Mouse (Mus musculus) forebrain, embryonic 12.5 days (tissue): ENCODE data around the gene Wdr19. TPM values are rescaled to one million over a fixed set of nuclear protein-coding genes. Genes with fewer than 3 reads are reported as not detected.

Experiments used
- ATAC-seq: fragments of 200-750 bp; cut with Nextera tagmentation; 2 replicates; pipeline ENCODE4 v1.8.0; 2017; ENCODE audit warnings: moderate TSS enrichment; ENCODE audit not compliant: low FRiP score
- H3K27ac ChIP-seq: fragments of 300-500 bp; sonication (generic); 2 replicates; pipeline ENCODE4 v1.5.1; 2016; ENCODE audit warnings: mild to moderate bottlenecking
- H3K27me3 ChIP-seq: fragments of 300-500 bp; sonication (generic); 2 replicates; pipeline ENCODE4 v1.6.1; 2016; ENCODE audit warnings: mild to moderate bottlenecking
- H3K36me3 ChIP-seq: fragments of 300-500 bp; sonication (generic); replicated peaks from 2 replicates; pipeline ENCODE4 v1.6.1; 2016; ENCODE audit warnings: mild to moderate bottlenecking
- H3K4me1 ChIP-seq: fragments of 300-500 bp; sonication (generic); 2 replicates; pipeline ENCODE4 v1.6.1; 2016
- H3K4me2 ChIP-seq: fragments of 300-500 bp; sonication (generic); 2 replicates; pipeline ENCODE4 v1.6.1; 2016; ENCODE audit warnings: mild to moderate bottlenecking, moderate library complexity
- H3K4me3 ChIP-seq: fragments of 300-500 bp; sonication (generic); replicated peaks from 2 replicates; pipeline ENCODE4 v1.5.1; 2016; ENCODE audit warnings: mild to moderate bottlenecking
- H3K9ac ChIP-seq: fragments of 300-500 bp; sonication (generic); 2 replicates; pipeline ENCODE4 v1.6.1; 2016; ENCODE audit warnings: mild to moderate bottlenecking
- H3K9me3 ChIP-seq: fragments of 300-500 bp; sonication (generic); 2 replicates; pipeline ENCODE4 v1.6.1; 2016
- WGBS: fragments of 180-500 bp; shearing (Covaris S2); methylation state at CpG from one replicate; pipeline ENCODE4 v1.1.7; 2016; 5-methylcytosine and 5-hydroxymethylcytosine counted together
- polyA plus RNA-seq: library from polyadenylated mRNA; unstranded; fragments of >200 nt; fragmentation: Nextera tagmentation; extraction: Ambion mirVana; gene quantifications from 2 replicates; pipeline ENCODE4 v1.2.1, GENCODE M21; 2016

Wdr19 gene
- polyA plus RNA-seq, 1 experiment from 2014 or later: 14.8 TPM

DNA sequence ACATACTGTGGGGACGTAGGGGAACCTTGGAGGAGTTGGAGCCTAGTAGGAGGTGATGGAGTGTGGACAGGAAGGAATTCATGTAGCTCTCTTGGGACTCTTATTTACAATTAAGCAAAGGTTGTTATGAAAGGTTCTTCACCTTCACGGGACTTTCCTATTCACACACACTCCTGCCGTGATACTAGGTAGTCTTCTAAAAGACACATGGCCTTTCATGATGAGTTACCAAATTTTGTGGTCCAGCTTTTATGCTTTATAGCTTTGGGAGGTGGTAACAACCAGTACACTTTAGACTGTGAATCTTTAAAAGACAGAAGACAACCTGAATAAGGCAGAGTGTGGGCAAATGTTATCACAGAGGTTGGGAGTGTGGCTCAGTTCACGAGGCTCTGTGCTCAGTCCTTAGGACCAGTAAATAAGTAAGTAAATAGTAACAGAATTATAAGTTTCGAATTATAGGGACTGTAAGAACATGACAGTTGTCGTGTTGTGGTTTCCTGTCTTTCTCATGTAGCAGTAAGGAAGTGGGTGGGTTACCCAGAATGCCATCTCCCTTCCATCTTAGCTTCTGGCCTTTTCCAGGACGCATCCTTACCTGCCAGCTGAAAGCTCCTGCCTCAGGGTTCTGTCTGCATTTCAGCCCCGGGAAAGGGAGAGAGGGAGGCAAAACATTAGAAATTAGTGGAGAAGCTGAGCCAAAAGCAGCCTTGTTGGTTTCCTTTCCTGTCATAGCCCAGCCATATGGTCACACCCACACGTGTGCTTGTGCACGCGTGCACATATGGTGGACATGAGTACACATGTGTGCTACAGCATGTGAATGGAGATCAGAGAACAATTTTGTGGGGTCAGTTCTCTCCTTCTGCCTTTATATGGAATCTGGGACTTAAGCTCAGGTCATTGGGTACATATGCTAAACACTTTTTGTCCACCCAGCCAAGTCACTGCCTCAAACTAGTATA lies 18.1 kb downstream of the Wdr19 start:
- no peak for ATAC-seq
- no peaks in the 10 kb centered on the region for H3K9me3 ChIP-seq
- WGBS: 91% methylated on average over 11 of the region's 11 CpGs
- H3K4me2 ChIP-seq: no peak overlapping the region
- H3K27ac ChIP-seq: no peak overlapping the region
- H3K4me1 ChIP-seq: no peaks in the 10 kb centered on the region
- no peak overlapping the region for H3K9ac ChIP-seq
- H3K27me3 ChIP-seq: no peaks in the 10 kb centered on the region
- no peak overlapping the region for H3K4me3 ChIP-seq
- peaks cover 7% of the 10 kb centered on the region for H3K36me3 ChIP-seq

DNA sequence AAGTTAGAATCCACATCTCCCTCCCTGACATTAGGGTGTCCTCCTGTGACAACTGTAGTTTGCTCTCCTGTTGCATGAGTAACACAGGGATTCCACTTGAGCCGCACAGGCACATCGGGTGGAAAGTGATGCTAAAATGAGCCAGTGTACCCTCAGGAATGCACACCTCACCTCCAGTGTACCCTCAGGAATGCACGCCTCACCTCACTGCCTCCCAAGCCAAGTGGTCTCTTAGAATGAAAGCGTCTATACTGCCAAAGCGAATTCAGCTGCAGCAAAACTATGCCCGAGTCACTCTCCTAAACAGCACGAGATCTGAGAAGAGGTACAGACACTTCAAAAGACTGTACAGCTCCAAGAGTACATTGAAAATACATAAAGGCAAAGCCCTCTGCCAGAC lies 21.5 kb downstream of the Wdr19 start:
- Histone ChIP-seq H3K4me2 (no peak overlapping the region), H3K4me1 (no peaks in the 10 kb centered on the region), H3K4me3 (no peak overlapping the region), H3K36me3 (peaks cover 24% of the 10 kb centered on the region), H3K27ac (no peak overlapping the region), H3K9me3 (no peaks in the 10 kb centered on the region), H3K27me3 (no peaks in the 10 kb centered on the region), H3K9ac (no peak overlapping the region)
- no peak for ATAC-seq
- WGBS: 84% methylated on average over 7 of the region's 7 CpGs

DNA sequence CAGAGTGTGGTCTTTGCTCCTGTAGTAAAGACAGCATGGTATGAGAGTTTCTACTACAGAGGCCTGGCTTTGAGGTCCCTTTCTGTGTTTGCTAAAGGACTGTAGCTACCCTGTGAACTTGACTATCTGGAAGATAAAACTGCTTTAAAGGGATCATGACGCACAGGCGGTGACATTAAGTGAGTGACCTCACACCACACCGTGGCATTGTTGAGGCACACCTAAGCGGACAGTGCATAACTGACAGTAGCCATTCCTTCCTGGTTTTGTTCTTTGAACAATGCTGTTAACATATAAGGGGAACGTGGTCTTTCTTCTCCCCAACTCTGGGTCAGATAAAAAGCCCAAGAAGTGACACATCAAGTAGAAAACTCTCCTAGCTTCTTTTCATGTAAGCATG lies 24.6 kb downstream of the Wdr19 start:
- 91% methylated on average over 5 of the region's 5 CpGs for WGBS
- ATAC-seq: no peak
- Histone ChIP-seq H3K4me3 (no peak overlapping the region), H3K9ac (no peak overlapping the region), H3K27me3 (no peaks in the 10 kb centered on the region), H3K27ac (no peak overlapping the region), H3K9me3 (no peaks in the 10 kb centered on the region), H3K36me3 (peaks cover 40% of the 10 kb centered on the region), H3K4me2 (no peak overlapping the region), H3K4me1 (no peaks in the 10 kb centered on the region)

DNA sequence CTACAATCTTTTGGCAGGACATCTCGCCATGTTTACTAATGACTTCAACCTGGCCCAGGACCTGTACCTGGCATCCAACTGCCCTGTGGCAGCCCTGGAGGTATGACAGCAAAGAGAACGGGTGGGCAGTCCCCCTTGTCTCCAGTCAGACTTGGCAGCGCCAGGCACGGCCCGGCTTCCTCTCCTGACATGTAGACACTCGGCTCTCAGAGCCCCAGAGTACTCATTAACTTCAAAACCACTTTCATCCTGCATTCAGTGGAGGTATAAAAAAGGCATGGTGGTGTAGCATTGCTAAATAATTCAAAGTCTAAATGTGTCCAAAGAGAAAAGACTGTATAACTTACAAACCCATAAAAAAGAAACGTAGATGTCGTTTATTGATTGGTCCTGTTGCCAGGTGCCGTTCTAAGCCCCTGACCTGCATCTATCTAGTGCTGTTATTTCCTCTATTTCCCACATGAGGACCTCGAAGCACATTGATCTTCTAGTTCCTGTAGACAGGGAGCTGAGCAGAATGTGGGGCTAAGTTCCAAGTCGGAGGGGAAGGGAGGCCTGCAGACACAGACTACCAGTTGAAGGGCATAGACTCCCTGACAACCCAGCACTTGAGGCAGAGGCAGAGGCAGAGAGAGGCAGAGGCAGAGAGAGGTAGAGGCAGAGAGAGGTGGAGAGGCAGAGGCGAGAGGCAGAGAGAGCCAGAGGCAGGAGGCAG lies 31.9 kb downstream of the Wdr19 start:
- H3K27me3 ChIP-seq: no peaks in the 10 kb centered on the region
- WGBS: 83% methylated on average over 12 of the region's 12 CpGs
- no peak for ATAC-seq
- no peaks in the 10 kb centered on the region for H3K9me3 ChIP-seq
- no peak overlapping the region for H3K9ac ChIP-seq
- peaks cover 28% of the 10 kb centered on the region for H3K36me3 ChIP-seq
- no peak overlapping the region for H3K4me2 ChIP-seq
- H3K4me1 ChIP-seq: no peaks in the 10 kb centered on the region
- H3K4me3 ChIP-seq: no peak overlapping the region
- no peak overlapping the region for H3K27ac ChIP-seq

DNA sequence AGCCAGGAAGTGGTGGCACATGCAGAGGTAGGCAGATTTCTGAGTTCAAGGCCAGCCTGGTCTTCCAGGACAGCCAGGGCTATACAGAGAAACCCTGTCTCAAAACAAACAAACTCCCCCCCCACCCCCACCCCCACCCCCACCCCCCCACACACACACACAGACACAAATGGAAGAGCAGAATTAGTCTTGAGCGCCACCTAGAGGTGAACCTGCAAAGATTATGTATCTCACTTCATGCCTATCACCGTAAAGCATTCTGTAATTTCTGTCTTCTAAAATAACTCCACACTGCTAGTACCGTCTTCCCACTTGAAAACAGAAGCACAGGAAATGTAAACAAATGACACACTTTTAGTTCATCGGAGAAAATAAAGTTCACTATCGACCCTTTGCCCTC lies 43.2 kb downstream of the Wdr19 start:
- Histone ChIP-seq H3K9me3 (no peaks in the 10 kb centered on the region), H3K27me3 (no peaks in the 10 kb centered on the region), H3K9ac (no peak overlapping the region), H3K4me1 (peaks cover 10% of the 10 kb centered on the region), H3K4me2 (no peak overlapping the region), H3K36me3 (peaks cover 17% of the 10 kb centered on the region), H3K4me3 (no peak overlapping the region), H3K27ac (no peak overlapping the region)
- peak; percentile 44; the same call in 1 of the 2 replicates for ATAC-seq
- 44% methylated on average over 5 of the region's 5 CpGs for WGBS

DNA sequence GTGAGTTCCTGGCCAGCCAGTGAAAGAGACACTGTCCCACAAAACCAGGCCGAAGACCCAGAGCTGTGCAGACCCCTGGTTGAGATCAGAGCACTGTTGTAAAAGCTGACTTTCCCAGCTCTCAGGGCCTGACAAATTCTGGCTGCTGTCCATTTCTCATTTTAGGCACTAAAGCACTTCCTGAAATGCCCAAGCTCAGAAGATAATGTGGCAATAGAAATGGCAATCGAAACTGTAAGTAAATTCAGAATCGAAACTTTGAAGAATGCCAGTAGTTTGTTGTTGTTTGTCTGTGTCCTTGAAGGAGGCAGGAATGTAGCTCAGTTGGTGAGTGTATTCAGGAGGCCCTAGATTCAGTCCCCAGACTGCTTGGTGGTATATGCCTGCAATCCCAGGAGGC lies 47.8 kb downstream of the Wdr19 start:
- H3K4me1 ChIP-seq: no peaks in the 10 kb centered on the region
- no peak for ATAC-seq
- no peaks in the 10 kb centered on the region for H3K9me3 ChIP-seq
- H3K27me3 ChIP-seq: no peaks in the 10 kb centered on the region
- H3K9ac ChIP-seq: no peak overlapping the region
- H3K27ac ChIP-seq: no peak overlapping the region
- no peak overlapping the region for H3K4me3 ChIP-seq
- WGBS: 93% methylated on average over 3 of the region's 3 CpGs
- H3K36me3 ChIP-seq: peaks cover 19% of the 10 kb centered on the region
- H3K4me2 ChIP-seq: no peak overlapping the region

DNA sequence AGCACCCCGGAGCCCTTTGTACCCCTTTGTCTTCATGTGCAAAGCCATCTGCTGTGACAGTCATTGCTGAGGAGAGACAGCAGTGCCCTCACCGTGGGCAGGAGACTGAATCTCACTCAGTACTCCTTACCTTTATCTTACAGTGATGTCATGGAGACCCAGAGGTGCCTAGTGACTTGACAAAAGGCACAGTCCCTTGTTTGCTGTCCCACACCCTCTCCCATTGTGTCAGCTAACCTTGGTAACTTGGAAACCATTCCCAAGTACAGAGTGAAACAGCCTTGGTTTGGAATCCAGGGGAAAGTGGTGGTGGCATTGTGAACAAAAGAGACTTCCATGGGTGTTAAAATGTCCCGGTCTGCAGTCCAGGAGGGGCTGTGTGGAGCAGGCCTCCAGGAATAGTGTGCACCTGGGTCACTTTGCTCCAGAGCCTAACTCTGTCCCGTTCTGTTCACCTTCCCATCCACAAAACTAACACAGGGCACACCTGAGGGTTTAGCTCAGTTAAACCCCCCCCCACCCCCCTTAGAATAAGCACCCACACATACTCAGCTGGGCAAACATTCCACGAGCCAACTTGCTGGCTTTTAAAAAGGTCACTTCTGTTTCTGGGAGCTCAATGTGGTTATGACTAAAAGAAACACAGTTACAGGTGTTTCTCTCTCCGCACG lies 50.8 kb downstream of the Wdr19 start:
- 74% methylated on average over 7 of the region's 7 CpGs for WGBS
- no peak overlapping the region for H3K4me2 ChIP-seq
- no peaks in the 10 kb centered on the region for H3K9me3 ChIP-seq
- H3K9ac ChIP-seq: no peak overlapping the region
- H3K36me3 ChIP-seq: peaks cover 28% of the 10 kb centered on the region
- no peak for ATAC-seq
- H3K4me3 ChIP-seq: no peak overlapping the region
- H3K27me3 ChIP-seq: no peaks in the 10 kb centered on the region
- no peak overlapping the region for H3K27ac ChIP-seq
- no peaks in the 10 kb centered on the region for H3K4me1 ChIP-seq

DNA sequence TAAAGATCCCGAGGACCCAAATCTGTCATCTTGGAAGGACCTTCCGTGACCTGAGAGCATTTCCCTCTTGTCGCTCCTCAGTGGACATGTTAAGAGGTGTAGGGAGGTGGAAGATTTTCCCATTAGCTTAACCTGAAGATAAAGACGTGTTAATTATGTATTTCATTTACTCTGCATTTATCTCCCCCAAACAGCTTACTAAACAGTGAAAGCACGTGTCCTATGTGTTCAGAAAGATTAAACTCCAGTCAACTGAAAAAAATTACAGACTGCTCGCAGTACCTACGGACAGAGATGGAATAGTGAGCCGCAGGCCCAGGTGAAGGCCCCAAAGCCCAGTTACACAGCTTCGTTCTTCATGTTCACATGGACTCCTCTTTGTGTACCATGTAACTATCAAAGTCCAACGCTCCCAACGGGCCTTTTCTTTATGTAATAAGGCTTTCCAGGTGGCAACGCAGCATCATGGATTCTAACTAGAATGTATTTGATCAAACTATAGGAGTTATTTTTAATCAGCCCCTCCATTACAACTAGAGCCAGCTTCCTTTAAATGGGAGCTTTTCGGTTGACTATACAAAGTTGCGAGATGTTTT lies 58.5 kb downstream of the Wdr19 start:
- WGBS: 90% methylated on average over 14 of the region's 14 CpGs

DNA sequence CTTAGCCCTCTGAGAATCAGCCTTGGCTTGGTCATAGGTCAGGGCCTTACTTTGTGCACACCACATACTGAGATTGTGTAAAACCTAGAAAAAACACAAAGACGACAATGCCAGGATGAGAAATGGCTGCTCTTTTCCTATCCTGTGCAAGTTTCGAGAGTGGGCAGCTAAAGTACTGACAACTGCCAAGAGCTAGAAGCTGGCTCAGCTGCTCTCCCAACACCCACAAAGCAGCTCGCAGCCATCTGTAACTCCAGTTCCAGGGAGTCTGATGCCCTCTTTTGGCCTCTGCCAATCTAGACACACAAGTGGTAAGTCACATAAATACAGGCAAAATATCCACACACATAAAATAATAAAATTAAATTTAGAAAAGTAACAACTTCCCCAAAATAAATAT lies 74.5 kb downstream of the Wdr19 start:
- Histone ChIP-seq H3K9me3 (no peaks in the 10 kb centered on the region), H3K4me1 (no peaks in the 10 kb centered on the region), H3K36me3 (peaks cover 78% of the 10 kb centered on the region), H3K9ac (no peak overlapping the region), H3K4me2 (no peak overlapping the region), H3K27me3 (no peaks in the 10 kb centered on the region), H3K4me3 (no peak overlapping the region), H3K27ac (no peak overlapping the region)
- WGBS: 93% methylated on average over 3 of the region's 3 CpGs
- ATAC-seq: no peak

More for the DNA sequence above, 58.5 kb downstream of the Wdr19 start:
- Histone ChIP-seq H3K27me3 (no peaks in the 10 kb centered on the region), H3K36me3 (peaks cover 74% of the 10 kb centered on the region), H3K4me3 (no peak overlapping the region), H3K4me1 (no peaks in the 10 kb centered on the region), H3K4me2 (no peak overlapping the region), H3K9me3 (no peaks in the 10 kb centered on the region), H3K27ac (no peak overlapping the region), H3K9ac (no peak overlapping the region)
- no peak for ATAC-seq

DNA sequence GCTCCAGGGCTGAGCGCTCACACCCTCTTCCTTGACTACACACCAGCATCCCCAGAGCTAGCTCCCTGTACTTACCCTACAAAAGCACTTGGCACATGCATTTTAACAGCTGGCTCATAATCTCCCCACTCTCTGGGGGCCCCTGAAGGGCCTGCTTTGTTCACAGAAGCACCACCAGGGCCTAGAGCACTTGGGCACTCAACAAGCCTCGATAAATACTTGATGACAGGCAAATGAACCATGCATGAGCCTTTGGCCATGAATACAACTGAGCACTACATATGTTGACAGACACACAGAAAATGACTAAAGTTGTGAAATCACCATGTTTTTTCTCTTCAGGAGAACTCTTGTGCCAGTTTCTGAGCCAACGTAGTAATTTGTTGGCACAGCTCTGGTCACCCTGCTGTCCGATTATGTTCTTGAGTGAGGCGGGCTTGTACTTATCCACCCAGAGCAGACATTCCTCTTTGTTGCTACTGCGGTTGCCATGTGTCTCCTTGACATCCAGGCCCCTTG lies 79.7 kb downstream of the Wdr19 start:
- Histone ChIP-seq H3K4me3 (no peak overlapping the region), H3K27me3 (no peaks in the 10 kb centered on the region), H3K9me3 (no peaks in the 10 kb centered on the region), H3K36me3 (peaks cover 60% of the 10 kb centered on the region), H3K9ac (no peak overlapping the region), H3K4me2 (no peak overlapping the region), H3K4me1 (no peaks in the 10 kb centered on the region), H3K27ac (no peak overlapping the region)
- 86% methylated on average over 6 of the region's 6 CpGs for WGBS
- ATAC-seq: no peak

DNA sequence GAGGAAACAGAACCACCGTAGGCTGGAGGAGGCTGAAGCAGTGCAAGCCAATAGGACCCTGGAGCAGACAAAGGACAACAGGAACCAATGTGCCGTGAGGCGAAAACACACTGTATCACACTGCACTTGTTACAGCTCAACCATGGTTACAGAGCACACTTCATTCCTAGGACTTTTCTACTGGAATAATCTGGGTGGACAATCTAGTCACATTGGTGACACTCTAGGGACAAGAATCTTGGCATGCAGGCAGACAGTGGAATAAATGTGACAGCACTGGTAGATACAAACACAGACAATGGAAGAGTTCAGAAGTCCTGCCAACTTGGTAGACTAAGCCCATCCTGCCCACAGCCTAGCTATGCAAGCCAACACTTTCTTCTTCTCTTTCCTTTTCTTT lies 81.7 kb downstream of the Wdr19 start:
- no peak overlapping the region for H3K27ac ChIP-seq
- H3K4me1 ChIP-seq: no peaks in the 10 kb centered on the region
- no peak overlapping the region for H3K4me2 ChIP-seq
- H3K4me3 ChIP-seq: no peak overlapping the region
- peaks cover 55% of the 10 kb centered on the region for H3K36me3 ChIP-seq
- no peak overlapping the region for H3K9ac ChIP-seq
- H3K27me3 ChIP-seq: no peaks in the 10 kb centered on the region
- no peak for ATAC-seq
- no peaks in the 10 kb centered on the region for H3K9me3 ChIP-seq
- 96% methylated on average over 3 of the region's 3 CpGs for WGBS

DNA sequence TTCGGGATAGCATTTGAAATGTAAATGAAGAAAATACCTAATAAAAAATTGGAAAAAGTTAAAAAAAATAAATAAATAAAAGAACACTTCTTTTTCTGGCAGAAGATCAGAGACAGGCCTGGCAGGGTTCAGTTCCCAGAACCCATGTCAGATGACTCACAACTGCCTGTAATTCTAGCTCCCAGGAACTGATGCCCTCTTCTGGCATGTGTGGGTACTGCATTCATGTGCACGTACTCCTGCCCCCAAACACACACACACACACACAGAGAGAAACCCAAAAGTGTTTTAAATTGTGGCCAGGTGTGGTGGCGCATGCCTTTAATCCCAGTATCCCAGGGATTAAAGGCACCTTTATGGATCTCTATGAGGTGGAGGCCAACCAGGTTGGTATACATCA lies 84.7 kb downstream of the Wdr19 start:
- Histone ChIP-seq H3K4me3 (no peak overlapping the region), H3K27me3 (no peaks in the 10 kb centered on the region), H3K27ac (no peak overlapping the region), H3K36me3 (peaks cover 52% of the 10 kb centered on the region), H3K9ac (no peak overlapping the region), H3K4me1 (no peaks in the 10 kb centered on the region), H3K4me2 (no peak overlapping the region), H3K9me3 (no peaks in the 10 kb centered on the region)
- ATAC-seq: no peak
- 98% methylated on average over 3 of the region's 3 CpGs for WGBS
